Mouse (Mus musculus): ENCODE results near the gene Gdpd1. TPM values are rescaled to one million over a fixed set of nuclear protein-coding genes. Genes with fewer than 3 reads are reported as not detected.

Gdpd1 gene
- 10.6 and 61.1 TPM in 2 replicates for polyA plus RNA-seq (2012; rRNA removed)

- TF ChIP-seq CTCF (IDR thresholded peaks at IDR 0.05; ENCODE audit: extremely low read depth, insufficient read length, insufficient replicate concordance, low read depth, low read length) (peak; percentile 26; the same call in 1 of the 2 replicates), POLR2A (IDR thresholded peaks at IDR 0.05; ENCODE audit: low read depth, low read length) (peak; percentile 91)
- peaks cover 11% of the 10 kb centered on the region for H3K36me3 ChIP-seq (ENCODE audit: control insufficient read depth, insufficient read depth, low read length)
- peak within 1 kb of the TSS; percentile 70 for H3K4me3 ChIP-seq (ENCODE audit: low read depth, low read length)
- peaks cover 12% of the 10 kb centered on the region for H3K4me1 ChIP-seq (ENCODE audit: control insufficient read depth, insufficient read depth, insufficient read length, low read length)
- no peaks in the 10 kb centered on the region for H3K27me3 ChIP-seq (ENCODE audit: control insufficient read depth, insufficient read depth, low read length)
- WGBS: under 1% methylated on average over 43 of the region's 43 CpGs
- peak within 1 kb of the TSS; percentile 29 for H3K27ac ChIP-seq (ENCODE audit: insufficient read depth, low read depth, low read length)
Observed at GRCm38 (mm10) chr11:87073866-87074440, at the start of gene Gdpd1. Gene Gdpd1 (minus strand): TSS chr11:87074062.

GRCm38 (mm10) chr11:87121864-87122263, 48.0 kb upstream of the Gdpd1 start:
- H3K36me3 ChIP-seq (ENCODE audit: control insufficient read depth, insufficient read depth, low read length): peaks cover 18% of the 10 kb centered on the region; the same call in 1 of the 2 replicates

DNA sequence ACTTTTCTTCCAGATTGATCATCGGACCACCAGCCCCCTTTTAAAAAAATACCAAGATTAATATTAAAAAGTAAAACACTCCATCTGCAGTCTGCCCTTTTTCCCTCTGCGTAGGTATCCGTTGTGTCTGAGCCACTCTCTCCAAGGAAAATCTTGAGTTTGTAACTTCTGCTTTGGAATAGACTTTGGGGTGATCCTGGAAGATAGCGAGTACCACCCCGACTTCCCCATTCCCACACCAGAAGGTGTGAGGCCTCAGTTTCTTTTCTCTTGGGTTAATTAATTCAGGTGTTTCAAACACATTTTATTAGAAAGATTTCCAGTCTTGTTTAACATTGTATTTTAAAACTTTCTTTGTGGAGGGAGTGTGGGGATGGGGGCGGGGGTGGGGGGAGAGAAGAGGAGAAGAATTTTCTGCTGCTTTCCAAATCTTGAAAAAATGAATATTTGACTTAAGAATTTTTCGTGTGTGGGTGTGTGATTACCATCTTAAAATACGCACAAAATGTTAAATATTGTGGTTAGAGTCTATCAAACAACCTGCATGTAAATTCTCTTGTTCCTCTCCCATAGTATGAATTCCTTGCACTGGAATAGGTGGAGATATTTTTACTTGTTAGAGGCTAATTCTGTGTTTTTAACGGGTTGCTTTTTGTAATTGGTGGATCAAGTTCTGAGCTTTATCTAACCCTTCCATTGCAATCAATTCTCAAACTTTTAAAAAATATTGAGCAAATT, 36.5 kb upstream of the Gdpd1 start:
- H3K27me3 ChIP-seq (ENCODE audit: control insufficient read depth, insufficient read depth, low read length): no peaks in the 10 kb centered on the region
- peaks cover 1% of the 10 kb centered on the region; the same call in 1 of the 2 replicates for H3K36me3 ChIP-seq (ENCODE audit: control insufficient read depth, insufficient read depth, low read length)
- H3K4me1 ChIP-seq (ENCODE audit: control insufficient read depth, insufficient read depth, insufficient read length, low read length): no peaks in the 10 kb centered on the region
- TF ChIP-seq POLR2A (IDR thresholded peaks at IDR 0.05; ENCODE audit: low read depth, low read length): no peak
- TF ChIP-seq CTCF (IDR thresholded peaks at IDR 0.05; ENCODE audit: extremely low read depth, insufficient read length, insufficient replicate concordance, low read depth, low read length): no peak
- H3K27ac ChIP-seq (ENCODE audit: insufficient read depth, low read depth, low read length): no peak overlapping the region
- peak overlapping the region; percentile 74 for H3K4me3 ChIP-seq (ENCODE audit: low read depth, low read length)
- 14% methylated on average over 9 of the region's 9 CpGs for WGBS

More at GRCm38 (mm10) chr11:87121864-87122263, 48.0 kb upstream of the Gdpd1 start:
- Histone ChIP-seq H3K27me3 (ENCODE audit: control insufficient read depth, insufficient read depth, low read length) (no peaks in the 10 kb centered on the region), H3K4me1 (ENCODE audit: control insufficient read depth, insufficient read depth, insufficient read length, low read length) (no peaks in the 10 kb centered on the region), H3K27ac (ENCODE audit: insufficient read depth, low read depth, low read length) (no peak overlapping the region), H3K4me3 (ENCODE audit: low read depth, low read length) (no peak overlapping the region)
- 81% methylated on average over 8 of the region's 8 CpGs for WGBS
- TF ChIP-seq CTCF (IDR thresholded peaks at IDR 0.05; ENCODE audit: extremely low read depth, insufficient read length, insufficient replicate concordance, low read depth, low read length) (no peak), POLR2A (IDR thresholded peaks at IDR 0.05; ENCODE audit: low read depth, low read length) (no peak)

DNA sequence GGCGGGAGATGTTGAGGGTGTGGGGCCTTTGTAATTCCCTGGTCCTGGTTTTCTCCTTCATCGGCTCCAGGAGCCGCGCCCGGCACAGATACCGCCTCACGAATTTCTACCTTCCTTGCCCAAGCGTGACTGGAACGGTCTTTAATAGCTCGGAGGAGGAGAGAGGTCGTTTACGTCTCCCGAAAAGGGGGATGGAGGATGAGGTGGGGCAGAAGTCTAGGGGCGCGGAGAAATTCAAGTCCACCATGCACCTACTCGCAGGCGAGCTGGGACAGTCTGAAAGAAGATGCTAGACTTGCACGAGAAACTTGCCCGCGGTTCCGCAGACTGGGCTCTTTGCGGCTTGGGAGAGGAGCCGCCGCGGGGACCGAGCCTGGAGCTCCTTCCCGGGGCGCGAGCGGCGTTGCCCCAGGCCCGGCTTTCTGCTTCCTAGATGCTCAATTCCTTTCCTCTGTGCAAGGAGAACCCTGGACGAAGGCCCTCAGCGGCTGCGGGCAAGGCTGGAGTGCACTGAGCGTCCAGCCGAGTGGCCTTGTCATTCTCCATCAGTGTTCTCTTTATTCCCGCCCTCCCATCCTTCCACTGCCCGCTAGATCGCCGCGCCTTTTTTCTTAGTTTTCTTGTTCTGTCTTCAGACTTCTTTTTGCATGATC, 35.8 kb upstream of the Gdpd1 start:
- under 1% methylated on average over 42 of the region's 42 CpGs for WGBS
- Histone ChIP-seq H3K4me3 (ENCODE audit: low read depth, low read length) (peak overlapping the region; percentile 74), H3K27me3 (ENCODE audit: control insufficient read depth, insufficient read depth, low read length) (no peaks in the 10 kb centered on the region), H3K27ac (ENCODE audit: insufficient read depth, low read depth, low read length) (peak overlapping the region; percentile 76), H3K4me1 (ENCODE audit: control insufficient read depth, insufficient read depth, insufficient read length, low read length) (no peaks in the 10 kb centered on the region), H3K36me3 (ENCODE audit: control insufficient read depth, insufficient read depth, low read length) (peaks cover under 1% of the 10 kb centered on the region; the same call in 1 of the 2 replicates)
- TF ChIP-seq CTCF (IDR thresholded peaks at IDR 0.05; ENCODE audit: extremely low read depth, insufficient read length, insufficient replicate concordance, low read depth, low read length): no peak
- no peak for TF ChIP-seq POLR2A (IDR thresholded peaks at IDR 0.05; ENCODE audit: low read depth, low read length)

DNA sequence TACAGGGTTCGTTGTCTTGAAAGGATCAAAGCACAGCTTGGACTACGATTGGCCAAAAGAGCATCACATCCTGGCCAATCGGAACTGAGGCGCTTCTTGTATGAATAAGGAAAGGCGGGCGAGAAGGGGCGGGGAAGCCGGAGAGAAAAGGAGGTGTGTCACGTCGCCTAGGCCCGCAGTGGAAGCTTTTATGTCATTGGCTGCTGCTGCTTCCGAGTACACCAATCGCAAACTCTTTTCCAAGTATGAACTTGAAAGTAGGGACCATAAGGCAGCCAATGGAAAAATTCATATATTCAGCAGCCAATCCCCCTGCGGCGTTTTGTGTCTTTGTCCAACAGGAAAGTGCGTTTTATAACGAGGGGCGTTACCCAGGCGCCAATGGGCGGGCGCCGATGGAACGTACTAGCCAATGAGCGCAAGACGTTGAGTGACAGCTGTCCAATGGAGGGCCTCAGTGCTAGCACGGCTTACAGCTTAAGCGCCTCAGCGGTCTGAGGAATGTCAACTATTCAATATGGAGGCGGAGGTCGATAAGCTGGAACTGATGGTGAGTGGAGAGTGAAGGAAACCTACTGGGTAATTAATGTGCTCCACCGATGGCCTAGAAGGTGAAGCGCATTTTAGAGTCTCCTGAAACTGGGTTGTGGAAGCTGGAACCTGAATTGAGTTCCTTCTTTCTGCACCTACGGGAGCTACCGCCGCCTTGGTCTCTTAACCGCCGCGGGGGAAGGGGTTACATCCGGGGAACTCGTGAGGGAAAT, 35.1 kb upstream of the Gdpd1 start, which contains the start of gene Ska2:
Gene Ska2 (plus strand): TSS at position 480 of the 764 bp plus-strand sequence.
- under 1% methylated on average over 40 of the region's 40 CpGs for WGBS
- Histone ChIP-seq H3K27me3 (ENCODE audit: control insufficient read depth, insufficient read depth, low read length) (no peaks in the 10 kb centered on the region), H3K4me1 (ENCODE audit: control insufficient read depth, insufficient read depth, insufficient read length, low read length) (no peaks in the 10 kb centered on the region), H3K27ac (ENCODE audit: insufficient read depth, low read depth, low read length) (peak within 1 kb of the TSS; percentile 76), H3K4me3 (ENCODE audit: low read depth, low read length) (peak within 1 kb of the TSS; percentile 74), H3K36me3 (ENCODE audit: control insufficient read depth, insufficient read depth, low read length) (peaks cover 2% of the 10 kb centered on the region)
- TF ChIP-seq CTCF (IDR thresholded peaks at IDR 0.05; ENCODE audit: extremely low read depth, insufficient read length, insufficient replicate concordance, low read depth, low read length) (no peak), POLR2A (IDR thresholded peaks at IDR 0.05; ENCODE audit: low read depth, low read length) (no peak; the same call in 1 of the 2 replicates)

GRCm38 (mm10) chr11:87108409-87108754, 34.5 kb upstream of the Gdpd1 start, which contains the start of gene Prr11:
Gene Prr11 (minus strand): TSS chr11:87108708.
- Histone ChIP-seq H3K36me3 (ENCODE audit: control insufficient read depth, insufficient read depth, low read length) (peaks cover 2% of the 10 kb centered on the region), H3K4me3 (ENCODE audit: low read depth, low read length) (peak within 1 kb of the TSS; percentile 74), H3K4me1 (ENCODE audit: control insufficient read depth, insufficient read depth, insufficient read length, low read length) (no peaks in the 10 kb centered on the region), H3K27me3 (ENCODE audit: control insufficient read depth, insufficient read depth, low read length) (no peaks in the 10 kb centered on the region), H3K27ac (ENCODE audit: insufficient read depth, low read depth, low read length) (peak within 1 kb of the TSS; percentile 76)
- WGBS: 0% methylated on average over 14 of the region's 14 CpGs
- TF ChIP-seq POLR2A (IDR thresholded peaks at IDR 0.05; ENCODE audit: low read depth, low read length) (no peak), CTCF (IDR thresholded peaks at IDR 0.05; ENCODE audit: extremely low read depth, insufficient read length, insufficient replicate concordance, low read depth, low read length) (no peak)
